Mouse (Mus musculus) forebrain, postnatal 0 days (tissue): ENCODE results near the gene Exoc6b. TPM values are rescaled to one million over a fixed set of nuclear protein-coding genes. Genes with fewer than 3 reads are reported as not detected.
"Not testable (repeated sequence)": the region's sequence is repeated elsewhere in the genome, so short reads cannot be mapped to it uniquely, and the experiment has no call there.

ENCODE experiments used
- ATAC-seq: fragments of 200-750 bp; cut with Nextera tagmentation; 2 replicates; pipeline ENCODE4 v1.8.0; 2017; ENCODE audit warnings: mild to moderate bottlenecking, moderate library complexity
- DNase-seq: peaks from one replicate; pipeline ENCODE4 v3.0.0-alpha.2; 2015
- H3K27ac ChIP-seq: fragments of 300-500 bp; sonication (generic); 2 replicates; pipeline ENCODE4 v1.5.1; 2014; ENCODE audit warnings: low read depth, mild to moderate bottlenecking, antibody characterized with exemption, low read length, moderate library complexity, mixed read lengths
- H3K27me3 ChIP-seq: fragments of 300-500 bp; sonication (generic); 2 replicates; pipeline ENCODE4 v1.6.1; 2014; ENCODE audit warnings: mild to moderate bottlenecking, low read length, mixed read lengths; ENCODE audit not compliant: insufficient read depth
- H3K36me3 ChIP-seq: fragments of 300-500 bp; sonication (generic); 2 replicates; pipeline ENCODE4 v1.6.1; 2014; ENCODE audit warnings: mild to moderate bottlenecking, moderate library complexity; ENCODE audit not compliant: insufficient read depth
- H3K4me1 ChIP-seq: fragments of 300-500 bp; sonication (generic); 2 replicates; pipeline ENCODE4 v1.6.1; 2014; ENCODE audit warnings: antibody characterized with exemption; ENCODE audit not compliant: insufficient read depth
- H3K4me2 ChIP-seq: fragments of 300-500 bp; sonication (generic); 2 replicates; pipeline ENCODE4 v1.6.1; 2014; ENCODE audit warnings: low read depth, mild to moderate bottlenecking, moderate library complexity
- H3K4me3 ChIP-seq: fragments of 300-500 bp; sonication (generic); 2 replicates; pipeline ENCODE4 v1.5.1; 2014; ENCODE audit warnings: low read depth, low read length, mixed read lengths
- H3K9ac ChIP-seq: fragments of 300-500 bp; sonication (generic); 2 replicates; pipeline ENCODE4 v1.6.1; 2014; ENCODE audit warnings: mild to moderate bottlenecking
- H3K9me3 ChIP-seq: fragments of 300-500 bp; sonication (generic); 2 replicates; pipeline ENCODE4 v1.6.1; 2016; ENCODE audit warnings: low read length
- CTCF ChIP-seq: sonication (generic); IDR thresholded peaks from 2 replicates; pipeline ENCODE4 v1.5.1; 2016; ENCODE audit warnings: antibody characterized with exemption, control low read depth, low read depth
- WGBS: fragments of 180-500 bp; shearing (Covaris S2); extraction: QIAGEN DNeasy Blood & Tissue Kit; methylation state at CpG from one replicate; pipeline ENCODE4 v1.1.7; 2014; 5-methylcytosine and 5-hydroxymethylcytosine counted together
- polyA plus RNA-seq: library from polyadenylated mRNA; unstranded; fragments of >200 nt; fragmentation: Nextera tagmentation; extraction: Ambion mirVana; gene quantifications from 2 replicates; pipeline ENCODE4 v1.2.1, GENCODE M21; 2015
- total RNA-seq: library from RNA; depleted of rRNA; stranded (reverse); fragments of >200 nt; gene quantifications from 2 replicates; pipeline ENCODE4 v1.2.3, GENCODE M21; 2014

Exoc6b gene
- total and polyA plus RNA-seq, 2 experiments from 2014 or later = 37.7 to 46.2 TPM

DNA sequence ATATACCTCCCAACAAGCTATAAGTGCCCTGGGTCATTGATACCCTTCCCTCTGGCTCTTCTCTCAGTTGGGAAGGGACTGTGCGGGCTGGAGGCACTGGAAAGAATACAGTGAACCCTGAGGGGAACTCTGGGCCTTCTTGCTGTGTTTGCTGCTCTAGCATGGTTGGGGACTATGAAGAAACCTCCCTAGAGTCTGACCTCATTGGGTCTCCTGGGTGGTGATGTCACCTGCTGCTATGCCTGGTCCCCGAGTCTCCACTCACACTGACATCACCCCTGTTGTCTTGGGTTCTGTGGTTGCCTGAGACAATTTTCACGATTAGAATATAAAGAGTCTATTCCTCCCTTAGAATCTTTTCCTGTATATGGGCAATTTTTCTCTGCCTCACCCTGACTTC lies 17.3 kb upstream of the Exoc6b start:
- no peaks in the 10 kb centered on the region for H3K4me1 ChIP-seq
- no peak overlapping the region for H3K4me3 ChIP-seq
- ATAC-seq = no peak

DNA sequence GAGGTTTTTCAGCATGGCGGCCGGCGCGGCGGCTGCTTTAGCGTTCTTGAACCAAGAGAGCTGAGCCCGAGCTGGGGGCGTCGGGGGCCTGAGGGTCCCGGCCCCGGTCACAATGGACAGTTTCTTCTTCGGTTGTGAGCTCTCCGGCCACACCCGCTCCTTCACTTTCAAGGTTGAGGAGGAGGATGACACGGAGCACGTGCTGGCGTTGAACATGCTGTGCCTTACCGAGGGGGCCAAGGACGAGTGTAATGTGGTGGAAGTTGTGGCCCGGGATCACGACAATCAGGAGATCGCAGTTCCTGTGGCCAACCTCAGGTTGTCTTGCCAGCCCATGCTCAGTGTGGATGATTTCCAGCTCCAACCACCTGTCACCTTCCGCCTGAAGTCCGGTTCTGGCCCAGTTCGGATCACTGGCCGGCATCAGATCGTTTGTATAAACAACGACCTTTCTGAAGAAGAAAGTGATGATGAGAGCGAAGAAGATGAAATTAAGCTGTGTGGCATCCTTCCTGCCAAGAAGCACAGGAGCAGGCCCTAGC lies 6.9 kb upstream of the Exoc6b start:
- not testable (repeated sequence) for H3K4me3 ChIP-seq, H3K9me3 ChIP-seq, ATAC-seq, H3K4me2 ChIP-seq, H3K27ac ChIP-seq, H3K9ac ChIP-seq, DNase-seq, H3K36me3 ChIP-seq, H3K4me1 ChIP-seq, H3K27me3 ChIP-seq
- WGBS = 84% methylated on average over 29 of the region's 29 CpGs

More for the DNA sequence above, 17.3 kb upstream of the Exoc6b start:
- H3K27ac ChIP-seq = no peak overlapping the region
- no peak for TF ChIP-seq CTCF
- no peaks in the 10 kb centered on the region for H3K36me3 ChIP-seq
- WGBS = 78% methylated on average over 3 of the region's 3 CpGs
- H3K4me2 ChIP-seq = no peak overlapping the region
- H3K9ac ChIP-seq = no peak overlapping the region
- no peak for DNase-seq
- no peaks in the 10 kb centered on the region for H3K27me3 ChIP-seq
- H3K9me3 ChIP-seq = no peaks in the 10 kb centered on the region

DNA sequence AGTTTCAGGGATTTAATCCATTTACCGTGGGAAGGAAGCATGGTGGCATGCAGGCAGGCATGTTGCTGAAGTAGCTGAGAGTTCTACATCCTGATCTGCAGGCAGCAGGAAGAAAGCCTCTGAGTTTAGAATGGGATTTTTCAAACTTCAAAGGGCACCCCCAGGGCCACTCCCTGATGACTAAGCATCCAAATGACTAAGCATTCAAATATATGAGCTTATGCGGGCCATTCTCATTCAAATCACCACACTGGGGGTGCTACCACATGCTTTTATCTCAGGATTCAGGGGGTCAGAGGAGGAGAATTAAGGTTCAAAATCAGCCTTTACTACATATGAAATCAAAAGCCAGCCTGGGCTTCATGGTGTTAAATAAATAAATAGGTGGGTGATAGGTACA lies 5.7 kb upstream of the Exoc6b start:
- no peak for ATAC-seq
- H3K27ac ChIP-seq = no peak overlapping the region
- WGBS = 7% methylated on average over 2 of the region's 2 CpGs
- no peak overlapping the region for H3K9ac ChIP-seq
- no peak for TF ChIP-seq CTCF
- no peaks in the 10 kb centered on the region for H3K4me1 ChIP-seq
- no peaks in the 10 kb centered on the region for H3K36me3 ChIP-seq
- H3K27me3 ChIP-seq = no peaks in the 10 kb centered on the region
- no peak overlapping the region for H3K4me2 ChIP-seq
- no peak overlapping the region for H3K4me3 ChIP-seq
- H3K9me3 ChIP-seq = no peaks in the 10 kb centered on the region
- DNase-seq = no peak

DNA sequence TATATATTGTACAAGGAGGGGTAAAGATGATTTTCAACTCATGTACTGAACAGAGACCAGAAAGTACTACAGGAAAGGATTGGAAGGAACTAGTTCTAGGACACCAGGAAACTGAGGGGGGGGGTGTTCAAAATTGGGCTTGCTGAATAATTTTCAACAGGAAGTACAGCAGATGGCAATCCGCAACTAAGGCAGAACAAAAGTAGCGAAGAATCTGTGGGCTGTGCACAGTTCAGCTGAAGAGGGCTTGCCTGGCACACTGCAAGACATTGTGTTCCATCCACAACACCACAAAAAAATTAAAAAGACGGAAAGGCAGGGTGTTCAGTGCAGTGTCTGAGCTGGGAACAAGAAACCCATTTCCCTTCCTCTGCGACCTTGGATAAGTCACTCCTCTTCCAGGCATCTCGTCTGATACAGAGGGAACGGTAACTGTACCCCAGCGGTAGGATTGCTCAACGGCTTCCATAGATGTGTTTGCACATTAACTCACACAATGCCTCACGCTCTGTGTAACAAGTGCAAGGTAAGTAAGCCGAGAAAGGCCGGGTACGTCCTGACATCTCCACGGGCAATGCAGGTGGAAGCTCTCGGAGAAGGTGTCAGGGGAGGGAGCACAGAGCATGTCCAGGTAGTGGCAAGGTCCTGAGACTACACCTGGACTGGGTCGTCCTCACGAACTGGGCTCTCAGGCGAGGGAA lies 841 bp downstream of the Exoc6b start:
- ATAC-seq = peak; percentile 57
- H3K4me3 ChIP-seq = peak overlapping the region; percentile 97
- peak overlapping the region; percentile 96 for H3K9ac ChIP-seq
- H3K27me3 ChIP-seq = no peaks in the 10 kb centered on the region
- H3K9me3 ChIP-seq = no peaks in the 10 kb centered on the region
- 2% methylated on average over 17 of the region's 17 CpGs for WGBS
- H3K4me2 ChIP-seq = peak overlapping the region; percentile 61
- peak; percentile 29; the same call in 1 of the 2 replicates for TF ChIP-seq CTCF
- DNase-seq = peak; percentile 57
- H3K36me3 ChIP-seq = no peaks in the 10 kb centered on the region
- H3K4me1 ChIP-seq = peaks cover 15% of the 10 kb centered on the region; the same call in 1 of the 2 replicates
- H3K27ac ChIP-seq = peak overlapping the region; percentile 88

DNA sequence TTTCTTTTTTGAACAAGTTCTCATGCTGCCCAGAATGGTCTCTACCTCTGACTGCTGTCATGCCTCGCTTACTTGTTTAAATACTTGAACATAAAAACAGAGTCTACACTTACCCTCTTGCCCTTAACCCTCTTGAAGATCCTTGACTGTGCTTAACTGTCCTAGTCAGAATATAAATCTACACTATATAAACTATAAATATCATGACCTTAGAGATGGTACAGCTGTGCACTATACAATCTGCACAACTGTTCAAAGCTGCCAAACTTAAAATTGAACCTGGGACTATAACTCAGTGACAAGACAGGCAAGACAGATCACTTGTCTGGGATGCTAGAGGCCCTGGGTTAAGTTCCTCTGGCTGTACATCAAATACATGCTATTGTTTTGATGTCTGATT lies 11.7 kb downstream of the Exoc6b start:
- Histone ChIP-seq H3K27ac (no peak overlapping the region), H3K36me3 (no peaks in the 10 kb centered on the region), H3K4me2 (no peak overlapping the region), H3K4me3 (no peak overlapping the region), H3K9ac (no peak overlapping the region), H3K27me3 (no peaks in the 10 kb centered on the region), H3K9me3 (no peaks in the 10 kb centered on the region), H3K4me1 (no peaks in the 10 kb centered on the region)
- no peak for TF ChIP-seq CTCF
- ATAC-seq (no peak), DNase-seq (no peak)
- WGBS = 89% methylated on average over 1 of the region's 1 CpGs

DNA sequence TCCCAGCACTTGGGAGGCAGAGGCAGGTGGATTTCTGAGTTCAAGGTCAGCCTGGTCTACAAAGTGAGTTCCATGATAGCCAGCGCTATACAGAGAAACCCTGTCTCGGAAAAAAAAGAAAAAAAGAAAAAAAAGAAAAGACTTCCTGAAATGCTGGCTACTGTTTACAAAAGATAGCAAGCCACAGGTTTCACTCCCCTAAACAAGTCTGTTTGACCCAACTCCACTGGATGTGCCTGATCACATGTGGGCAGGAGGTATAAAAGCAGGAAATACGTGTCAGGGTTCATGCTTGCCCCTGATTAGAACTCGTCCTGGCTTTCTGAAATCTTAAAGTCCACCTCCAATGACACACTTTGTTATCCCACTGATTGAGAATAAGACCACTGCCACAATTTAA lies 18.2 kb downstream of the Exoc6b start:
- Histone ChIP-seq H3K4me1 (no peaks in the 10 kb centered on the region), H3K27ac (no peak overlapping the region), H3K9ac (no peak overlapping the region), H3K9me3 (no peaks in the 10 kb centered on the region), H3K4me3 (no peak overlapping the region), H3K36me3 (no peaks in the 10 kb centered on the region), H3K4me2 (no peak overlapping the region), H3K27me3 (no peaks in the 10 kb centered on the region)
- DNase-seq (no peak), ATAC-seq (no peak)
- 93% methylated on average over 4 of the region's 4 CpGs for WGBS
- no peak for TF ChIP-seq CTCF

DNA sequence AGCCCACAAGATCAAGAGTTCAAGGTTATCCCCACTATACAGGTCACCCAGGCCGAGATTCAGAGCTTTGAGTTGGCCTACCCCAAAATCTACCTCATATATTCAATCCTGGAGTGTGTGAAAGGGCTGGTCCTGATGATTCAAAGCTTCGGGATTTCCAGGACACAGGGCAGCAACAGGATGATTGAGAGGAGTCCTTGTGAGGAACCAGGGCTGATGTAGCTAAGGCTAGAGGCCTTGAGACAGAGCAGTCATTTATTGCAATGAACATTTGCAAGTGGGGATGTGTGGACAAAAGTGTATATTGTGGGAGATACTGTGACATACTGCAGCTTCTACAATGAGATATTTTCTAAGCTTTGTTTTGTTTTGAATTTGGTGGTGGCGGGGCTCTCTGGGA lies 22.8 kb downstream of the Exoc6b start:
- no peak overlapping the region for H3K27ac ChIP-seq
- TF ChIP-seq CTCF = no peak
- H3K4me1 ChIP-seq = no peaks in the 10 kb centered on the region
- no peaks in the 10 kb centered on the region for H3K36me3 ChIP-seq
- 91% methylated on average over 3 of the region's 3 CpGs for WGBS
- no peak for DNase-seq
- H3K27me3 ChIP-seq = no peaks in the 10 kb centered on the region
- no peaks in the 10 kb centered on the region for H3K9me3 ChIP-seq
- no peak overlapping the region for H3K4me2 ChIP-seq
- no peak overlapping the region for H3K9ac ChIP-seq
- ATAC-seq = no peak
- no peak overlapping the region for H3K4me3 ChIP-seq
